Mouse (Mus musculus) spleen, adult 2 months (tissue): ENCODE data around the gene Nmrk2. TPM values are rescaled to one million over a fixed set of nuclear protein-coding genes. Genes with fewer than 3 reads are reported as not detected.

ENCODE experiments used
- DNase-seq, 2 experiments: peaks; one replicate each; pipeline versions ENCODE4 v3.0.0 to v3.0.0-alpha.2; 2012 to 2021; ENCODE audit warnings: low spot score in 2 of 2, low read depth in 1 of 2
- H3K27ac ChIP-seq: fragments of 200-500 bp; 2 replicates; pipeline ENCODE4 v1.5.1; 2012; ENCODE audit warnings: low read length, inconsistent platforms; ENCODE audit not compliant: insufficient read depth
- H3K27me3 ChIP-seq: fragments of 200-500 bp; 2 replicates; pipeline ENCODE4 v1.6.1; 2012; ENCODE audit warnings: mild to moderate bottlenecking, moderate library complexity, low read length, inconsistent platforms; ENCODE audit not compliant: control insufficient read depth, insufficient read depth
- H3K36me3 ChIP-seq: fragments of 200-500 bp; 2 replicates; pipeline ENCODE4 v1.6.1; 2012; ENCODE audit warnings: mild to moderate bottlenecking, low read length, inconsistent platforms; ENCODE audit not compliant: control insufficient read depth, insufficient read depth
- H3K4me1 ChIP-seq: fragments of 200-500 bp; 2 replicates; pipeline ENCODE4 v1.6.1; 2011; ENCODE audit warnings: inconsistent platforms; ENCODE audit not compliant: control insufficient read depth, insufficient read depth, insufficient read length
- H3K4me3 ChIP-seq: fragments of 200-500 bp; 2 replicates; pipeline ENCODE4 v1.5.1; 2011; ENCODE audit warnings: mild to moderate bottlenecking, inconsistent platforms; ENCODE audit not compliant: insufficient read depth, insufficient read length; ENCODE audit errors: extremely low read depth
- CTCF ChIP-seq: fragments of 200-500 bp; IDR thresholded peaks from 2 replicates; pipeline ENCODE4 v1.5.1; 2011; ENCODE audit warnings: mild to moderate bottlenecking, inconsistent platforms; ENCODE audit not compliant: insufficient read depth, insufficient read length, insufficient replicate concordance; ENCODE audit errors: extremely low read depth
- POLR2A ChIP-seq: fragments of 200-500 bp; IDR thresholded peaks from 2 replicates; pipeline ENCODE4 v1.6.1; 2011; ENCODE audit warnings: low read depth, low read length, inconsistent platforms
- WGBS: fragments of 180-500 bp; shearing (Covaris S2); methylation state at CpG from one replicate; pipeline ENCODE4 v1.1.7; 2018; 5-methylcytosine and 5-hydroxymethylcytosine counted together
- polyA plus RNA-seq: library from polyadenylated mRNA; depleted of rRNA; stranded (reverse); fragments of >200 nt; gene quantifications from 2 replicates; pipeline ENCODE4 v1.2.3, GENCODE M21; 2012

Gene Nmrk2
- polyA plus RNA-seq, 1 experiment: not detected

DNA sequence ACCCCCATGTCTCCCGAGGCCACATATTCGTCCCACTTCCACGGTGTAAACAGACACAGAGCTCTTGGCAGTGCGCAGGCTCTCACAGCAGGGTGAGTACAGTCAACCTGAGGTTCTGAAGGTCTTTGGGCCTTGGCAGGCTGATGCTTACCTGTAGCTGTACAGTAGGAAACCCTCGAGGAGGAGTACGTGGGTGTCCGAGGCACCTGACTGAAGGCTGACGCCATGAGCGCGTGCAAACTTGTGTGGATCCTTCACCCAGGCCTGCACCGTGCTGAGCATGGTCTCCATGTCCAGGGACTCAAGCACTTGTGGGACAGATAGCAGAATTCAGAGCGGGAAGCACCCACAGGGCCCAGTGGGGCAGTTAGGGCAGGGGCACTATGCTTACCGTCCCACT is 1.7 kb downstream of the Nmrk2 start:
- WGBS: 83% methylated on average over 13 of the region's 13 CpGs
- TF ChIP-seq POLR2A (no peak), CTCF (no peak)
- Histone ChIP-seq H3K27me3 (no peaks in the 10 kb centered on the region), H3K4me1 (no peaks in the 10 kb centered on the region; the same call in 1 of the 2 replicates), H3K36me3 (no peaks in the 10 kb centered on the region), H3K4me3 (no peak overlapping the region), H3K27ac (no peak overlapping the region)
- DNase-seq: no peak

DNA sequence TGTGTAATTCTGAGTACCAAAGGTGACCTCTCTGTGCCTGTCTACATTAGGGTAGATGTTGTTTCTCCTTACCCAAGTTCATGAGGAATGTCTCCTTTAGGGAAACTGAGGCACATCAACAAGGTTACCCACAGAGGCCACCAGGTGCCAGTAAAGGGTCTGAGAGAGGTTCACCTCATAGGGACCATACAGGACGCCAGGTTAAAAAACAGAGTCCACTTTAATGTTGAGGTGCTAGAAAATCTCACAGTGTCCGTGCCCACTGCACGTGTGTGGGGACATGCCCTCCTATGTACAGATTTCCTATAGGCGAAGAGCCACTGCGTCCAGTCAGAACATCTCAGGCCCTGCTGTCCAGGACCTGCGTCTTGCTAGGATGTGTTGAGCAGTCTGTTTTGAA is 2.9 kb downstream of the Nmrk2 start:
- Histone ChIP-seq H3K27me3 (no peaks in the 10 kb centered on the region), H3K27ac (no peak overlapping the region), H3K36me3 (no peaks in the 10 kb centered on the region), H3K4me3 (no peak overlapping the region), H3K4me1 (peaks cover 5% of the 10 kb centered on the region; the same call in 1 of the 2 replicates)
- no peak for DNase-seq
- WGBS: 90% methylated on average over 6 of the region's 6 CpGs
- TF ChIP-seq POLR2A (no peak), CTCF (no peak)

DNA sequence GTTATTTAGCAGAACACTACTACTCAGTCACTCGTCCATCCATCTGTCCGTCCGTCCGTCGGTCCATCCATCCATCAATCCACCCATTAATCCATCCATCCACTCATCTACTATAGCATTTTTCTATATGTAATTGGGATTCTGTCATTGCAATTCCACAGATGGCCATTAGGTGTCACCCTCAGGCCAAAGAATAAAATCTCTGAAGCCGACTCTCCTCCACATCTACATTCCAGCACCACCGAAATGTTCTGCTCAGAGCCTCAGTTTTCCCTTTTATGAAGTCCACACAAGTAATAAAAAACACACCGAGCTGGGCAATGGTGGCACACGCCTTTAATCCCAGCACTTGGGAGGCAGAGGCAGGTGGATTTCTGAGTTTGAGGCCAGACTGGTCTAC is 3.6 kb downstream of the Nmrk2 start:
- DNase-seq: peak in 1 of 2 experiments; percentile 63
- TF ChIP-seq CTCF (peak; percentile 50; the same call in 1 of the 2 replicates), POLR2A (no peak)
- Histone ChIP-seq H3K27me3 (no peaks in the 10 kb centered on the region), H3K27ac (no peak overlapping the region), H3K4me3 (no peak overlapping the region), H3K4me1 (peaks cover 6% of the 10 kb centered on the region; the same call in 1 of the 2 replicates), H3K36me3 (no peaks in the 10 kb centered on the region)
- WGBS: 3% methylated on average over 9 of the region's 9 CpGs

DNA sequence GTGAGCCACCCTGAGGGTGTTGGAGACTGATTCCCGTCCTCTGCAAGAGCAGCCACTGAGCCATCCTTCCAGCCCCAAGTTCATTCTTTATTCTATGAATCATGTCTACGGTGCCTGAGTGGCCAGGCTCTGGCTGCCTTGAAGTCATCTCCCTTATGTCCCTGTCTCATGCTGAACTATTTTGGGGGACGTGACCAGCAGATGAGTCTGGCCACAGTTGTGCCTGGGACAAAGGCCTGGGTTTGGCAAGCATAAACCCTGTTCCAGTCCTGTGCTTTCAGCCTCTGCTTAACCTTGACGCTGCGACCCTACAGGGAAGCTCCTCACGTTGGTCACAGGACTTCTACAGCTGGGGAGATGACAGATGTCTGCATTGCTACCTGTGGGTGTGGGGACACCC is 4.5 kb downstream of the Nmrk2 start:
- peaks cover 14% of the 10 kb centered on the region for H3K4me1 ChIP-seq
- WGBS: 54% methylated on average over 6 of the region's 6 CpGs

DNA sequence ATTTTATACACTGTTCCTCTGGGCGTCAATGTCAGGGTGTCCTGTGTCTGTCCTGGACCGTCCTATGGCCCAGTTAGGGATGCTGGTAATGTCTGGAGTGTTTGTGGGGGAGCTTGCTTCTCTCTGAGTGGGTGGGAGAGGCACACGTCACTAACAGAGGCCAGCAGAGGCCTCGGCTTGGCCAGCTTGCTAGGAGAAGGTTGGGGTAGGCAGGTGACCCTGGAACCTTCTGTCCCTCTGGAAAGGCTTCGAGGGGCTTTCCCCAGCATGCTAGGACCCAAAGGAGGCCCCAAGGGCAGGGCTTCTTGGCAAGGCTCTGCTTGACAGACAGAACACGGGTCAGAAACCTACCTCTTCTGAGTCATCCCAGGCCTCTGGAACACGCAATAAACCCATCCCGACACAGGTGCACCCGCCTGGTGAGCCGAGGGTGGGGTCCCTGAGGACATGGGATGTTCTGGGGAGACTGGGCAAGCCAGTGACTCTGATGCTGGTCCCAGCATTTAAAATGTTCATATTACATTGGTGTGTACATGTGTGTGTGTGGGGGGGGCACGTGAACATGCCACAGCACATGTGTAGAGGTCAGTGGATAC is 5.3 kb downstream of the Nmrk2 start:
- DNase-seq: no peak
- 81% methylated on average over 11 of the region's 11 CpGs for WGBS
- no peak overlapping the region for H3K27ac ChIP-seq
- H3K4me1 ChIP-seq: peaks cover 19% of the 10 kb centered on the region
- TF ChIP-seq POLR2A (no peak), CTCF (no peak)
- H3K36me3 ChIP-seq: no peaks in the 10 kb centered on the region
- H3K4me3 ChIP-seq: no peak overlapping the region
- H3K27me3 ChIP-seq: no peaks in the 10 kb centered on the region

More for the DNA sequence above, 4.5 kb downstream of the Nmrk2 start:
- Histone ChIP-seq H3K4me3 (no peak overlapping the region), H3K27ac (no peak overlapping the region), H3K27me3 (no peaks in the 10 kb centered on the region), H3K36me3 (no peaks in the 10 kb centered on the region)
- no peak for TF ChIP-seq CTCF
- no peak for TF ChIP-seq POLR2A
- no peak for DNase-seq

DNA sequence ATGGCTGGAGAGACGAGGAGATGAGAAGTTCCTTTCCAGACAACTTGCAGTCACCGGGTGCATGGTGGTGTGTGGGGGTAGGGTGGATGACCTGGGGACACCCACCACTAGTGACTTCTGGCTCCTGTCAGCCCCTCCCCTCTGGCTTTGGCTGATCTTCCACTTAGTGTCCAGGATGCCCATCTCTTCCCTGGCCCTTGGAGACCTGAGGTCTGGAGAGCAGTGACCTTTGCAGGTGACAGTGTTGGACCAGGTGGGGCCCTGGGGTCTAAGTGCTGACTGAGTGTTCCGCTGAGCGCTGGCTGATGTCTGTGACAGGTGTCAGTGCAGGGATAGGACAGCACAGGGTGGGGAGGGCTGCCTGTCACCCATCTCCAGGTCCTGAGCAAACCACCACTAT is 6.6 kb downstream of the Nmrk2 start:
- WGBS: 72% methylated on average over 4 of the region's 4 CpGs
- TF ChIP-seq CTCF: no peak
- TF ChIP-seq POLR2A: no peak
- Histone ChIP-seq H3K36me3 (peaks cover 3% of the 10 kb centered on the region), H3K4me3 (no peak overlapping the region), H3K27me3 (no peaks in the 10 kb centered on the region), H3K4me1 (peaks cover 19% of the 10 kb centered on the region), H3K27ac (no peak overlapping the region)
- DNase-seq: no peak

DNA sequence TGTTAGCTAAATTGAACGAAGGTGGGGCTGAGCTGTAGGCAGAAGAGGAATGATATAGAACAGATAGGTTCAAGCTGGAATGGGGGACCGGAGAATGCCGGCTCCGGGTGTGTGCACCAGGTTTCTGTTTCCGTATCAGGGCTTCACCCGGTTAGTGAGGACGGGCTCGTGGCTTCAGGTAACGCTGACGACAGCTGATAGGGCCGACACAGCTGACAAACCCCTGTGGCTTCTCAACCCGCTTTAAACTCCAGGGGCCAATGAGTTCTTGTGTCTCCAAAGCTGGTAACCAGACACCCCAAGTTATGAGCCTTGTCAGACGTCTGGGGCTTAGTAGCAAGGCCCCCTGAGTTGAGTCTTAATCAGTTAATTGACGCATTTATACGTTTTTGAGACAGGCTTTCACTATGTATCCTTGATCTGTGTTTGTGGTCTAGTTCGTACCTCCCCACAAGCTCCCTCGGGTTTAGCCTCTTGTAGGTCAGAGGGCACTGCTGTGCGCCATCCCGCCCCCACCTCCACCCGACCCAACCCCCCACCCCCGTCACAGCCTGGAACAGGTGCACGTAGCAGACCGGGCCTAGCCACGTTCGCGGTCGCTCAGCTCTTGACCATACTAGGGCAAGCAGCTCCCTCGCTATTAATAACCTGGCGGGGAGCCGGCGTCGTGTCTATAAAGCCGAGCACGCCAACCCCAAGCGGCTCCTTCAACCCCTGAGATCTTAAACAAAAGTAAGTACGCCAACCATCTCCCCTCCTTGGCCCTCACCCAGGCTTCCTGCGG is 7.7 kb downstream of the Nmrk2 start:
- Histone ChIP-seq H3K36me3 (peaks cover 9% of the 10 kb centered on the region), H3K4me3 (peak overlapping the region; percentile 29; the same call in 1 of the 2 replicates), H3K27ac (peak overlapping the region; percentile 66), H3K4me1 (peaks cover 19% of the 10 kb centered on the region), H3K27me3 (no peaks in the 10 kb centered on the region)
- peak in 1 of 2 experiments; percentile 54 for DNase-seq
- no peak for TF ChIP-seq POLR2A
- no peak for TF ChIP-seq CTCF
- WGBS: 4% methylated on average over 37 of the region's 37 CpGs
